Mouse (Mus musculus) urinary bladder, postnatal 0 days (tissue): ENCODE results near the gene Pou2f2. TPM values are rescaled to one million over a fixed set of nuclear protein-coding genes. Genes with fewer than 3 reads are reported as not detected.

Experiments used
- microRNA-seq: library from miRNA; unstranded; fragments of <30 nt; microRNA quantifications from one replicate; pipeline ENCODE4, GENCODE M21; 2016
- polyA plus RNA-seq: library from polyadenylated mRNA; unstranded; fragments of >200 nt; fragmentation: Nextera tagmentation; extraction: Ambion mirVana; gene quantifications from 2 replicates; pipeline ENCODE4 v1.2.1, GENCODE M21; 2015

The Pou2f2 gene
- polyA plus RNA-seq, result 0.53 and 0.61 TPM in 2 replicates

DNA sequence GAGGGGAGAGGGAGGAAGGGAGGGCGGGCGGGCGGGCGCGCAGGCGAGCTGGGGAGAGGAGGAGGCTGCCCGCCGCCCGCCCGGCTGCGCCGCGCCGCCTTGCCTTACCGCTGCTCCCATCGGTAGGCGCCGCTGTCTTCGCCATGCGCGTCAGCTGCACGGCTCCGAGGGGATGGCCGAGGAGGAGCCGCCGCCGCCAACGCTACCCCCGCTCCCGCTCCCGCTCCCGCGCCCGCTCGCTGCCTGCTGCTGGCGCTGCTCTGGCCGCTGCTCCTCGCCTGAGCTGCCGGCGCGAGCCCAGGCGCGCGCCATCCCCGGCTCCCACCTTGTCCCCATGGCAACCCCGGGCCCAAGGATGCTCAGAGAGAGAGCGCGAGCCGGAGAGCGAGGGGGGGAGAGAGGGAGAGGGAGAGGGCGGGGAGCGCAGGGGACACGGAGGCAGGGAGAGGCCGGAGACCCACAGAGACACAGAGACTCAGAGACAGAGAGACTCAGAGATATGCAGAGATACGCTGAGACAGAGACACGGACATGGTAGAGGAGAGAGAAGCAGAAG, at the start of gene Pou2f2:
Gene Pou2f2, minus strand, starts transcription at position 121 of the 556 bp plus-strand sequence.

DNA sequence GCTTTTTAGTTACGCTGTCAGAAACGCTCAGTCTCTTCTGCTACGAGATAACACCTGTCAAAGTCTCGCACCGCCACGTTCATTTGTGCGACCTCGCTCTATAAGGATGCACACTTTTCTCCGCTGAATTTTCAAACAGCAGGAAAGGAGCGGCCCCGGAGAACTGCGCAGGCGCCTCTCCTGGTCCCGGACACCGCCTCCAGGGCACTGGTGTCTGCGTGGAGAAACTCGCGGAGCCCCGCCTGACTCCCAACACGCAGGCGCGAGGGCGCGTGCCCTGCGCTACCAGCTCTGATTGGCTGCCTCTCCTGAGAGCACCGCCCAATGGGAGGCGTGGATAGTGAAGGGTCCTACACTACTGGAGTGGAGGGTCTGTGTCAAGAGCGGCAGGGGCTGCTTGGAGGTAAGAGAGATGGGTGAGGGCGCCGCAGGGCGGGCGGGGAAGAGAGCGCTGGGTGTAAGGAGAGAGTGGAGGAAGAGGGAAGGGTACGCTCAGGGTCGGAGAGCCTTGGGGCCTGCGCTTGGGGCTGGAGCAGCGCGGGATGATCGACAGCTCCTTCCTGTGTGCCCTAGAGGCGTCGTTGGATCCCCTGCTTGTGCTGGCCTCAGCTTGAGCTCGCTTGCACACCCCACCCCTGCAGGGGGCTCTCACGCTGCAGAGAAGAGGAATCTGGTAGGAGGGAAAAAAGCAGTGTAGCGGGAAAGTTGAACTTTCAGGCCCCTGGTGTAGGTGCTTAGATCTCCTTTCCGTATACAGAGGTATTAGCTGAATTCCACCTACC, 41.8 kb upstream of the Pou2f2 start, which contains the start of gene Zfp526:
Gene Zfp526, plus strand, starts transcription at position 324 of the 782 bp plus-strand sequence.

DNA sequence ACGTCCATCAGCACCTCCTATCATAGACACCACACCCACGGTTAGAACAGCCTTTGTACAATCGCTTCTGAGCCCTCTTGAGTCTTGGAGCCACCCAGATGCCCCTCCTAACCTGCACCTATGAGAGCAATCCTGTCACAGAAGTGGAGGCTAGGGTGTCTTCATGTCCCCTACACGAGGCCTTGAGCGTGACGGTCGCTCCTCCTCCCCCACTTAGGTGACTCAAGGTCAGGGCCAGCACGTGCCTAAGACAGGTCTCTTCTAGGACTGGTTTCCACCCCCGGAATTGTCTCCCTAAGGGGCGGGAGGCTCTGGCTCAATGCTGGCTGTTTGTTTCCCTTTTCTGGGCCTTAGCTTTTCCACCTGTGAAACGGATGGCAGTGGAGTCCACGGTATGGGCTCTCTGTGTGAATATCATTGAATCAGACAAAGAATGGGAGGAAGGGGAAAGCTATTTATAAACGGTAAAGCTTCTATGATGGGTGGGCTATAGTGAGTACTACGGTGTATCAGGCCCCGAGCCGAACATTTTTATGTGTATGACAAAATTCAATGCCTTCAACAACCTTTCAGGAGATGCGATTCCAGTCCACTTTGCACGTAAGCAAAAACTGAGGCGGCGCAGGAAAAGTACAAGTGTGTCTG, 41.1 kb upstream of the Pou2f2 start, which contains the start of gene Dedd2:
Gene Dedd2, minus strand, starts transcription at position 159 of the 645 bp plus-strand sequence.

DNA sequence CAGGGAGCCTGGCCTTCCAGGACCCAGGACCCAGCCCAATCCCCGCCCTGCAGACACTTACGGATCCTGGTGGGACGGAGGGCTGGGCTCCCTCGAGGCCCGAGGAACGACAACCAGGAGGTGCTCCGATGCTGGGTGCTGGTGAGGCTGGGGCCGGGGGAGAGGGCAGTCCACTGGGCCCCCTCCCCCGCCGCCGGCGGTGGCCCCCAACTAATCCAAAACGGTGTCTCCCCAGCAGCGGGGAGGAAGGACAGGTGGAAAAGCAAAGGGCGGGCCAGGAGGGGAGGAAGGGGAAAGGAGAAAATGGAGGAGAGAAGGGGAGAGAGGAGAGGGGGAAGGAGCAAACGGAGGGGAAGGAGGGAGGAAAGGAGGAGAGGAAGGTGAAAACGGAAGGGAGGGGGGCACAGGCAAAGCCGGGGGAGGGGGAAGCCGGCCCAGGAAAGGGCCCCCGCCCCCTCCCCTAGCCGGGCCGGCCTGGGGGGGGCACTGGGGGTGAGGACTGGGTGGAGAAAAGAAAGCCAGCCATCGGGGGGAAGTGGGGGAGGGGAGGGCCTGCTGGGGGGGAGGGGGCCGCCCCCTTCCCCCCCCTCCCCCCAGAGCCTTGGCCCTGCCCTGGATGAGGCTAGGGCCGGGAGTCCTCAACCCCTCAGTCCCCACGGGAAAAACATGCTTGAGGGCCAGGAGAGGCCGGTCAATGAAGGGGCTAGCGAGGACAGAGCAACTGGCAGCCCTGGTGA, 107.4 kb downstream of the Pou2f2 start, which contains the start of the genes Grik5 and Zfp574:
Gene Grik5, minus strand, starts transcription at position 368 of the 737 bp plus-strand sequence.
Gene Zfp574, plus strand, starts transcription at position 589 of the 737 bp plus-strand sequence.

Small RNA genes lying within 50 kb of the gene (microRNA-seq; reads per million reads assigned to microRNA genes)
- gene Mir6537 (not detected), gene Mir7048 (not detected)

Other genes with a start within 250 kb of the Pou2f2 start
- not detected in 2 replicates for gene Gm4881, start 235.2 kb downstream of the Pou2f2 start, polyA plus RNA-seq
- gene Rabac1, start 207.0 kb downstream of the Pou2f2 start, polyA plus RNA-seq, result 315 and 376 TPM in 2 replicates
- gene Atp1a3, start 173.8 kb downstream of the Pou2f2 start, polyA plus RNA-seq, result 1.2 and 4.7 TPM in 2 replicates
- 2.3 and 2.5 TPM in 2 replicates for gene Grik5, start 107.4 kb downstream of the Pou2f2 start, polyA plus RNA-seq
- gene Zfp574, start 107.2 kb downstream of the Pou2f2 start, polyA plus RNA-seq, result 12.6 and 13.3 TPM in 2 replicates
- gene Dedd2, start 40.9 kb upstream of the Pou2f2 start, polyA plus RNA-seq, result 4.9 and 6.8 TPM in 2 replicates
- gene Zfp526, start 41.7 kb upstream of the Pou2f2 start, polyA plus RNA-seq, result 2.0 and 2.2 TPM in 2 replicates
- gene Gsk3a, start 58.1 kb upstream of the Pou2f2 start, polyA plus RNA-seq, result 5.7 and 6.7 TPM in 2 replicates
- gene Erf, start 71.0 kb upstream of the Pou2f2 start, polyA plus RNA-seq, result 6.8 and 8.8 TPM in 2 replicates
- 15.5 and 17.7 TPM in 2 replicates for gene Cic, start 88.0 kb upstream of the Pou2f2 start, polyA plus RNA-seq
- gene Pafah1b3, start 118.3 kb upstream of the Pou2f2 start, polyA plus RNA-seq, result 75.9 and 76.1 TPM in 2 replicates
- gene Prr19, start 121.7 kb upstream of the Pou2f2 start, polyA plus RNA-seq, result not detected in 2 replicates
- gene Tmem145, start 126.4 kb upstream of the Pou2f2 start, polyA plus RNA-seq, result 0.10 TPM in 1 of 2 replicates, not detected in the other
- 5.2 TPM in 2 replicates for gene Megf8, start 137.4 kb upstream of the Pou2f2 start, polyA plus RNA-seq
- 0.60 and 0.94 TPM in 2 replicates for gene Cnfn, start 190.0 kb upstream of the Pou2f2 start, polyA plus RNA-seq
- gene Lipe, start 219.0 kb upstream of the Pou2f2 start, polyA plus RNA-seq, result 4.5 and 5.9 TPM in 2 replicates
- not detected in 2 replicates for gene Cxcl17, start 233.2 kb upstream of the Pou2f2 start, polyA plus RNA-seq